Mouse (Mus musculus) heart, adult 2 months (tissue): ENCODE data around the gene Mea1. TPM values are rescaled to one million over a fixed set of nuclear protein-coding genes. Genes with fewer than 3 reads are reported as not detected.
A peak's percentile ranks its signal among the peaks of the same experiment; 100 is the strongest.

Experiments
- DNase-seq, 2 experiments: peaks; one replicate each; pipeline ENCODE4 v3.0.0; 2021
- H3K27ac ChIP-seq: fragments of 200-600 bp; 2 replicates; pipeline ENCODE4 v1.8.1; 2022
- H3K27me3 ChIP-seq: fragments of 200-500 bp; 2 replicates; pipeline ENCODE4 v1.6.1; 2012; ENCODE audit warnings: mild to moderate bottlenecking, low read length, inconsistent platforms, mixed read lengths; ENCODE audit not compliant: control insufficient read depth, insufficient read depth
- H3K36me3 ChIP-seq: fragments of 200-500 bp; 2 replicates; pipeline ENCODE4 v1.6.1; 2012; ENCODE audit warnings: low read length, inconsistent platforms; ENCODE audit not compliant: control insufficient read depth, insufficient read depth
- H3K4me1 ChIP-seq: fragments of 200-500 bp; 2 replicates; pipeline ENCODE4 v1.6.1; 2011; ENCODE audit warnings: low read length; ENCODE audit not compliant: control insufficient read depth, insufficient read depth
- H3K4me3 ChIP-seq: fragments of 200-600 bp; 2 replicates; pipeline ENCODE4 v1.8.1; 2022
- H3K79me2 ChIP-seq: fragments of 200-500 bp; replicated peaks from 2 replicates; pipeline ENCODE4 v1.6.1; 2012; ENCODE audit warnings: mild to moderate bottlenecking, inconsistent platforms, low read length, moderate library complexity, mixed read lengths; ENCODE audit not compliant: control insufficient read depth, insufficient read depth
- H3K9ac ChIP-seq: fragments of 200-500 bp; 2 replicates; pipeline ENCODE4 v1.6.1; 2012; ENCODE audit warnings: low read depth, mild to moderate bottlenecking, control low read depth, inconsistent platforms, low read length, mixed read lengths
- CTCF ChIP-seq: fragments of 200-600 bp; IDR thresholded peaks from 2 replicates; pipeline ENCODE4 v1.8.1; 2022; ENCODE audit warnings: antibody characterized with exemption, mild to moderate bottlenecking, moderate library complexity
- EP300 ChIP-seq: fragments of 200-500 bp; IDR thresholded peaks from 2 replicates; pipeline ENCODE4 v1.6.1; 2011; ENCODE audit warnings: low read depth, low read length, control low read depth; ENCODE audit not compliant: insufficient read depth
- POLR2A ChIP-seq: fragments of 200-500 bp; IDR thresholded peaks from 2 replicates; pipeline ENCODE4 v1.6.1; 2011; ENCODE audit warnings: mild to moderate bottlenecking, low read depth, low read length, control low read depth; ENCODE audit not compliant: insufficient read depth
- WGBS: fragments of 180-500 bp; shearing (Covaris S2); methylation state at CpG from one replicate; pipeline ENCODE4 v1.1.7; 2018; 5-methylcytosine and 5-hydroxymethylcytosine counted together
- intact Hi-C: fragments of 180-260 bp; cut with DNase I; formaldehyde crosslinking; loops from one replicate; pipeline ENCODE4 v1.15.1; 2025
- polyA plus RNA-seq: library from polyadenylated mRNA; depleted of rRNA; stranded (reverse); fragments of >200 nt; gene quantifications from 2 replicates; pipeline ENCODE4 v1.2.3, GENCODE M21; 2012
- total RNA-seq, 2 experiments: library from RNA; stranded (reverse); gene quantifications; 2 replicates each; pipeline ENCODE4 v1.2.3; 2021

Mea1 gene
- total and polyA plus RNA-seq, 3 experiments: 37.8 to 50.3 (median 45.4) TPM

GRCm38 (mm10) chr17:46711612-46712271, 33.1 kb downstream of the Mea1 start:
- peak overlapping the region; percentile 75 for H3K4me3 ChIP-seq
- 0 out of 2 replicates have a peak, but pooled peaks cover 2% of the 10 kb centered on the region for H3K36me3 ChIP-seq
- peaks cover 3% of the 10 kb centered on the region for H3K4me1 ChIP-seq
- H3K27ac ChIP-seq: peak overlapping the region; percentile 86
- whole genome bisulfite sequencing: under 1% methylated on average over 67 of the region's 76 CpGs
- DNase-seq: peak; percentile 60 to 62
- H3K27me3 ChIP-seq: no peaks in the 10 kb centered on the region
- intact Hi-C loops: loop anchor here (2.0 to 5.0 kb wide), 4 partner anchors 31 to 159 kb away; partner anchors contain the start of genes Cnpy3 and Klhdc3
- TF ChIP-seq EP300 (no peak), POLR2A (no peak), CTCF (no peak)
- H3K9ac ChIP-seq: peak overlapping the region; percentile 98
- peaks cover 2% of the 10 kb centered on the region; the same call in 1 of the 2 replicates for H3K79me2 ChIP-seq

GRCm38 (mm10) chr17:46712442-46712841, 33.8 kb downstream of the Mea1 start:
- TF ChIP-seq POLR2A (no peak), EP300 (no peak), CTCF (no peak)
- WGBS: 25% methylated on average over 7 of the region's 7 CpGs
- Histone ChIP-seq H3K36me3 (0 out of 2 replicates have a peak, but pooled peaks cover 2% of the 10 kb centered on the region), H3K27ac (peak overlapping the region; percentile 86), H3K79me2 (peaks cover 2% of the 10 kb centered on the region; the same call in 1 of the 2 replicates), H3K4me3 (peak overlapping the region; percentile 75), H3K27me3 (no peaks in the 10 kb centered on the region), H3K9ac (no peak overlapping the region; the same call in 1 of the 2 replicates), H3K4me1 (peaks cover 1% of the 10 kb centered on the region; the same call in 1 of the 2 replicates)
- intact Hi-C loops: loop anchor here (2.0 to 5.0 kb wide), 3 partner anchors 32 to 160 kb away; partner anchors contain the start of genes Cnpy3 and Klhdc3
- no peak for DNase-seq

- intact Hi-C loops: loop anchor here (2.0 to 5.0 kb wide), 3 partner anchors 33 to 162 kb away; partner anchors contain the start of genes Cnpy3 and Klhdc3
- WGBS: 64% methylated on average over 9 of the region's 9 CpGs
Observed at GRCm38 (mm10) chr17:46713849-46714248, 35.3 kb downstream of the Mea1 start.

GRCm38 (mm10) chr17:46714756-46715481, 36.3 kb downstream of the Mea1 start:
- Histone ChIP-seq H3K36me3 (0 out of 2 replicates have a peak, but pooled peaks cover 2% of the 10 kb centered on the region), H3K4me3 (no peak overlapping the region), H3K27me3 (no peaks in the 10 kb centered on the region), H3K9ac (no peak overlapping the region), H3K79me2 (peaks cover 2% of the 10 kb centered on the region; the same call in 1 of the 2 replicates), H3K27ac (no peak overlapping the region), H3K4me1 (peaks cover 1% of the 10 kb centered on the region; the same call in 1 of the 2 replicates)
- 91% methylated on average over 11 of the region's 11 CpGs for WGBS
- intact Hi-C loops: loop anchor here (5.0 kb wide), 2 partner anchors 37 to 163 kb away; partner anchors contain the start of gene Cnpy3
- DNase-seq: no peak
- TF ChIP-seq EP300 (no peak), POLR2A (no peak), CTCF (peak; percentile 69)

More at GRCm38 (mm10) chr17:46713849-46714248, 35.3 kb downstream of the Mea1 start:
- TF ChIP-seq POLR2A: no peak
- no peak for TF ChIP-seq CTCF
- TF ChIP-seq EP300: no peak
- Histone ChIP-seq H3K27me3 (no peaks in the 10 kb centered on the region), H3K4me3 (no peak overlapping the region), H3K4me1 (peaks cover 1% of the 10 kb centered on the region; the same call in 1 of the 2 replicates), H3K9ac (no peak overlapping the region), H3K27ac (no peak overlapping the region), H3K36me3 (0 out of 2 replicates have a peak, but pooled peaks cover 2% of the 10 kb centered on the region), H3K79me2 (peaks cover 2% of the 10 kb centered on the region; the same call in 1 of the 2 replicates)
- no peak for DNase-seq

- TF ChIP-seq EP300 (no peak), CTCF (no peak), POLR2A (no peak)
- Histone ChIP-seq H3K9ac (no peak overlapping the region), H3K79me2 (no peaks in the 10 kb centered on the region), H3K36me3 (no peaks in the 10 kb centered on the region), H3K4me1 (no peaks in the 10 kb centered on the region), H3K27me3 (no peaks in the 10 kb centered on the region), H3K27ac (no peak overlapping the region), H3K4me3 (no peak overlapping the region)
- intact Hi-C loops: no loop called here
- 95% methylated on average over 7 of the region's 7 CpGs for WGBS
- DNase-seq: no peak
Observed at GRCm38 (mm10) chr17:46721077-46721476, 42.5 kb downstream of the Mea1 start.
